Mouse (Mus musculus) megakaryocyte-erythroid progenitor cell, adult 5-6 weeks (primary cell): Measurements from ENCODE around the gene Mael. TPM values are rescaled to one million over a fixed set of nuclear protein-coding genes. Genes with fewer than 3 reads are reported as not detected.

Experiments
- ATAC-seq: replicated peaks from 2 replicates; pipeline ENCODE4 v1.8.0; 2016; ENCODE audit warnings: mild to moderate bottlenecking, inconsistent platforms; ENCODE audit not compliant: severe bottlenecking, poor library complexity, low FRiP score, low TSS enrichment
- total RNA-seq, 2 experiments: library from RNA; stranded (forward) in 1 of 2; stranded (reverse) in 1 of 2; fragments of 200-1000, 215-1000 nt in 1 of 2; fragments of >200 nt in 1 of 2; fragmentation: Nextera tagmentation in 1 of 2; gene quantifications; 2 replicates each; pipeline ENCODE4 v1.2.3; 2014 to 2017

The Mael gene
- total RNA-seq, 2 experiments from 2014 or later, result not detected

- no peak for ATAC-seq
Observed at GRCm38 (mm10) chr1:166244285-166244684, 5.7 kb upstream of the Mael start.

- no peak for ATAC-seq
Observed at GRCm38 (mm10) chr1:166214181-166214580, 24.4 kb downstream of the Mael start.

GRCm38 (mm10) chr1:166209371-166209770 lies 29.2 kb downstream of the Mael start:
- ATAC-seq, result no peak

- no peak for ATAC-seq
Observed at GRCm38 (mm10) chr1:166205159-166205558, 33.4 kb downstream of the Mael start.

GRCm38 (mm10) chr1:166204171-166204570 lies 34.4 kb downstream of the Mael start:
- ATAC-seq, result no peak

- no peak for ATAC-seq
Observed at GRCm38 (mm10) chr1:166189821-166190220, 48.7 kb downstream of the Mael start.

GRCm38 (mm10) chr1:166185357-166185756 lies 53.2 kb downstream of the Mael start:
- no peak for ATAC-seq

- no peak for ATAC-seq
Observed at GRCm38 (mm10) chr1:166184391-166185229, 53.9 kb downstream of the Mael start.

- ATAC-seq, result no peak
Observed at GRCm38 (mm10) chr1:166182952-166183627, 55.5 kb downstream of the Mael start.

- ATAC-seq, result no peak
Observed at GRCm38 (mm10) chr1:166181510-166181909, 57.0 kb downstream of the Mael start.

GRCm38 (mm10) chr1:166173621-166174020 lies 64.9 kb downstream of the Mael start:
- no peak for ATAC-seq

GRCm38 (mm10) chr1:166172992-166173391 lies 65.6 kb downstream of the Mael start:
- no peak for ATAC-seq

GRCm38 (mm10) chr1:166170852-166171251 lies 67.7 kb downstream of the Mael start:
- ATAC-seq, result no peak

- ATAC-seq, result no peak
Observed at GRCm38 (mm10) chr1:166169713-166170112, 68.8 kb downstream of the Mael start.

GRCm38 (mm10) chr1:166168017-166168416 lies 70.5 kb downstream of the Mael start:
- ATAC-seq, result no peak

GRCm38 (mm10) chr1:166167405-166167804 lies 71.1 kb downstream of the Mael start:
- ATAC-seq, result peak; percentile 83

- no peak for ATAC-seq
Observed at GRCm38 (mm10) chr1:166165159-166165558, 73.4 kb downstream of the Mael start.

- no peak for ATAC-seq
Observed at GRCm38 (mm10) chr1:166164580-166164979, 74.0 kb downstream of the Mael start.

- peak; percentile 66 for ATAC-seq
Observed at GRCm38 (mm10) chr1:166160569-166161445, 77.7 kb downstream of the Mael start.

GRCm38 (mm10) chr1:166160111-166160510 lies 78.4 kb downstream of the Mael start:
- no peak for ATAC-seq
